Mouse (Mus musculus) hindbrain, embryonic 14.5 days (tissue): ENCODE measurements at regions not wholly inside any gene's neighbourhood (a gene's known extent, or its start where the extent isn't known, plus 50 kb on each side); places are given as distances from the start of the nearest gene placed in this dataset.

Experiments used
- ATAC-seq: fragments of 200-750 bp; cut with Nextera tagmentation; 2 replicates; pipeline ENCODE4 v1.8.0; 2017; ENCODE audit warnings: moderate number of reproducible peaks, mild to moderate bottlenecking, moderate TSS enrichment, moderate library complexity; ENCODE audit not compliant: low FRiP score
- DNase-seq: peaks from one replicate; pipeline ENCODE4 v3.0.0-alpha.2; 2015; ENCODE audit warnings: low spot score
- H3K27ac ChIP-seq: fragments of 300-500 bp; sonication (generic); 2 replicates; pipeline ENCODE4 v1.5.1; 2014; ENCODE audit warnings: mild to moderate bottlenecking, moderate library complexity
- H3K27me3 ChIP-seq: fragments of 300-500 bp; sonication (generic); 2 replicates; pipeline ENCODE4 v1.6.1; 2014; ENCODE audit warnings: mild to moderate bottlenecking, low read length, mixed read lengths; ENCODE audit not compliant: control insufficient read depth, insufficient read depth
- H3K36me3 ChIP-seq: fragments of 300-500 bp; sonication (generic); replicated peaks from 2 replicates; pipeline ENCODE4 v1.6.1; 2014; ENCODE audit not compliant: control insufficient read depth, insufficient read depth
- H3K4me1 ChIP-seq: fragments of 300-500 bp; sonication (generic); replicated peaks from 2 replicates; pipeline ENCODE4 v1.6.1; 2014; ENCODE audit warnings: antibody characterized with exemption, low read length, mixed read lengths; ENCODE audit not compliant: control insufficient read depth, insufficient read depth
- H3K4me2 ChIP-seq: fragments of 300-500 bp; sonication (generic); replicated peaks from 2 replicates; pipeline ENCODE4 v1.6.1; 2014; ENCODE audit warnings: mild to moderate bottlenecking, moderate library complexity
- H3K4me3 ChIP-seq: fragments of 300-500 bp; sonication (generic); replicated peaks from 2 replicates; pipeline ENCODE4 v1.5.1; 2014; ENCODE audit warnings: mild to moderate bottlenecking, low read length
- H3K9ac ChIP-seq: fragments of 300-500 bp; sonication (generic); 2 replicates; pipeline ENCODE4 v1.6.1; 2014
- H3K9me3 ChIP-seq: fragments of 300-500 bp; sonication (generic); 2 replicates; pipeline ENCODE4 v1.6.1; 2016; ENCODE audit warnings: low read length; ENCODE audit not compliant: control insufficient read depth
- WGBS: fragments of 180-500 bp; shearing (Covaris S2); extraction: QIAGEN DNeasy Blood & Tissue Kit; methylation state at CpG from one replicate; pipeline ENCODE4 v1.1.7; 2014; 5-methylcytosine and 5-hydroxymethylcytosine counted together

DNA sequence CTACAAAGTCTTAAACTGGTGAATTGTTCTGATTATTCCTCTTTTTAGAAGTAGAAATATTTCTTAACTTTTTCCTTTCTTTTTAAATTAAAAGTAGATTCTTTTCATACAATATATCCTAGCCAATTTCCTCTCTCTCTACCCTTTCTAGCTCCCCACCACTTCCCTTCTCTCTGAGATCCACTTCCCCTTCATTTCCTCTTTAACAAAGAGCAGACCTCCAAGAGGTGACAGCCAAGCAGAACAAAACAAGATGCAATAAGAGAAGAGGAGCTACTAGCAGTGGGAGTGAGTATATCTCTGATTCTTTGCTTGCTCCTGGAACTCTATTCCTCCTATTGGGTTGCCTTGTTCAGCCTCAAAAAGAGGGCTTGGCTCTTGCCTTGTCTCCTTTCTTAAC is 203.7 kb downstream of the Gm9733 start:
- no peak for ATAC-seq

DNA sequence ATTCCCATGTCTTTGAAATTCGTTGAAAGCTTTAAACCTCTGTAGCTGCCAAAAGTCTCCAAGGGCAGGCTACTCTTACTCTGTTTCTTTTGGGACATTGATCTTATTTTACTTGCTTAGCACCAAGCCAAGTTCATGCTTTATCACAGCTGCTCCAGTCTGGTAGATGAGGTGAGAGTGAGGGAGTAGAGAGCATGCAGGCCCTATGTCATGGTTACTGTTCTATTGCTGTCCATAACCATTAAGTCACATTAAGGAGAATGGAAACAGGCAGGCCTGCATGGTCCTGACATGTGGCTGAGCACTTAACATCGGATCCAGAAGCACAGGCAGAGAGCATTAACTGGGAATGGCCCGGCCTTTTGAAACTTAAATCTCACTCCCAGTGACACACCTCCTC is 203.1 kb downstream of the Gm9733 start:
- no peak for ATAC-seq
- WGBS = 85% methylated on average over 3 of the region's 3 CpGs
- H3K36me3 ChIP-seq = no peaks in the 10 kb centered on the region

More for the DNA sequence above, 203.7 kb downstream of the Gm9733 start:
- DNase-seq = no peak
- H3K9ac ChIP-seq = no peak overlapping the region
- no peak overlapping the region for H3K4me2 ChIP-seq
- no peak overlapping the region for H3K4me3 ChIP-seq
- H3K36me3 ChIP-seq = no peaks in the 10 kb centered on the region
- no peaks in the 10 kb centered on the region for H3K4me1 ChIP-seq
- H3K27me3 ChIP-seq = no peaks in the 10 kb centered on the region
- H3K27ac ChIP-seq = no peak overlapping the region
- H3K9me3 ChIP-seq = no peaks in the 10 kb centered on the region

DNA sequence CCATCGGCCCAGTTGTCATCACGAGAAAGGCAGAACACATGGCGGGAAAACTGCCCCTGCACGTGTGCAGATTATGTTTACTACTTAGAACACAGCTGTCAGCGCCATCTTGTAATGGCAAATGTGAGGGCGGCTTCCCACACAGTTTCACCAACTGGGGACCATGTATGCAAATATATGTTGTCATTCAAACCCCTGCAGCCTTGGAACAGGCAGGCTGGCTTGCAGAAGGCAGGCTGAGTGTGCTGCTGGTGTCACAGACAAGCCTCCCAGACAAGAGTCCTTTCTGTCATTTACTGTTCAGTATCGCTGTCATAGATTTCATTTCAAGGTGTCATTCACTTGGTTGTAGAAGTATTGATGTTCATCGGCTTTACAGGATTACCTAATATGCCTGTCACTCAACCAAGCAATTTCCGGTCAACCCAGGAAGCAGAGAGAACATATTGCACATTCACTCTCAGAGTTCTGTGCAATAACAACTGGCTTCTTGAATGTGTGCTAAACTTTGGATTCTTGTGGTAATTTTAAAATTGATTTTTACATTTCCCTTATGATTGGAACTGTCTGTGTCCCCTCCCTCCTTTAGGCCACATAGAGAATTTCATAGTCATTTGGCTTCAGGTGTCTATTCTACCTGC is 202.3 kb downstream of the Gm9733 start:
- H3K4me2 ChIP-seq = no peak overlapping the region
- H3K9me3 ChIP-seq = no peaks in the 10 kb centered on the region
- H3K4me1 ChIP-seq = no peaks in the 10 kb centered on the region
- no peaks in the 10 kb centered on the region for H3K36me3 ChIP-seq
- DNase-seq = no peak
- no peaks in the 10 kb centered on the region for H3K27me3 ChIP-seq
- 80% methylated on average over 9 of the region's 9 CpGs for WGBS
- no peak overlapping the region for H3K27ac ChIP-seq
- H3K9ac ChIP-seq = no peak overlapping the region
- ATAC-seq = no peak
- H3K4me3 ChIP-seq = no peak overlapping the region

More for the DNA sequence above, 203.1 kb downstream of the Gm9733 start:
- DNase-seq = no peak
- H3K4me2 ChIP-seq = no peak overlapping the region
- no peaks in the 10 kb centered on the region for H3K27me3 ChIP-seq
- H3K4me1 ChIP-seq = no peaks in the 10 kb centered on the region
- H3K27ac ChIP-seq = no peak overlapping the region
- H3K9me3 ChIP-seq = no peaks in the 10 kb centered on the region
- no peak overlapping the region for H3K4me3 ChIP-seq
- H3K9ac ChIP-seq = no peak overlapping the region

GRCm38 (mm10) chr3:15132136-15132535 is 200.0 kb downstream of the Gm9733 start:
- Histone ChIP-seq H3K4me3 (no peak overlapping the region), H3K36me3 (no peaks in the 10 kb centered on the region), H3K9ac (no peak overlapping the region), H3K27ac (no peak overlapping the region), H3K9me3 (no peaks in the 10 kb centered on the region), H3K27me3 (no peaks in the 10 kb centered on the region), H3K4me1 (no peaks in the 10 kb centered on the region), H3K4me2 (no peak overlapping the region)
- ATAC-seq (no peak), DNase-seq (no peak)
- WGBS = 71% methylated on average over 5 of the region's 5 CpGs

- Histone ChIP-seq H3K27ac (no peak overlapping the region), H3K9me3 (no peaks in the 10 kb centered on the region), H3K27me3 (no peaks in the 10 kb centered on the region), H3K4me1 (no peaks in the 10 kb centered on the region), H3K4me3 (no peak overlapping the region), H3K36me3 (no peaks in the 10 kb centered on the region), H3K4me2 (no peak overlapping the region), H3K9ac (no peak overlapping the region)
- WGBS = 93% methylated on average over 1 of the region's 1 CpGs
- ATAC-seq = no peak
- peak; percentile 16 for DNase-seq
Measured at GRCm38 (mm10) chr3:15139550-15139949, 192.6 kb downstream of the Gm9733 start.

DNA sequence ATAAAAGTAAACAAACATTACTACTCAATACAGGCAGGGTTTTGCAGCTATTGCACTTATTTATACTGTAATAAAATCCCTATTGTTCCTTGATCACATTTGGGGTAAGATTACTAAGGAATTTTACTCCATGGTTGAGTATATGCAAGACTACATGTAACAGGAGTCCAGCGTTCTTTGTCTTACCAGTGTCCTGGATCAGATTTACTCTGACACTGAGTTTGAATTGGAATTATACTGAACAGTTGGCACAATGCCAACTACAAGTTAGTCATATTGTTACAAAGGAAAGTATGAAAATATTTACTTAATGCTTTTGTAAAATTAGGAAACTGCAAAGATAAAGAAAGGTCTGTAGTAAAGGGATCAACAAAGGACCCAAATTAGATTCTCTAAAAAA is 178.4 kb downstream of the Gm9733 start:
- Histone ChIP-seq H3K36me3 (no peaks in the 10 kb centered on the region), H3K4me1 (no peaks in the 10 kb centered on the region), H3K27ac (no peak overlapping the region), H3K9ac (no peak overlapping the region), H3K9me3 (no peaks in the 10 kb centered on the region), H3K4me3 (no peak overlapping the region), H3K27me3 (no peaks in the 10 kb centered on the region), H3K4me2 (no peak overlapping the region)
- 67% methylated on average over 1 of the region's 1 CpGs for WGBS
- DNase-seq = no peak
- ATAC-seq = no peak

GRCm38 (mm10) chr3:15154153-15154552 is 177.9 kb downstream of the Gm9733 start:
- Histone ChIP-seq H3K4me3 (no peak overlapping the region), H3K27ac (no peak overlapping the region), H3K9me3 (no peaks in the 10 kb centered on the region), H3K9ac (no peak overlapping the region), H3K36me3 (no peaks in the 10 kb centered on the region), H3K27me3 (no peaks in the 10 kb centered on the region), H3K4me2 (no peak overlapping the region), H3K4me1 (no peaks in the 10 kb centered on the region)
- ATAC-seq (peak; percentile 68), DNase-seq (peak; percentile 67)
- 83% methylated on average over 3 of the region's 3 CpGs for WGBS

GRCm38 (mm10) chr3:15156681-15157080 is 175.4 kb downstream of the Gm9733 start:
- H3K4me3 ChIP-seq = no peak overlapping the region
- no peak overlapping the region for H3K9ac ChIP-seq
- H3K4me2 ChIP-seq = no peak overlapping the region
- DNase-seq (no peak), ATAC-seq (no peak)
- WGBS = 69% methylated on average over 4 of the region's 4 CpGs
- no peaks in the 10 kb centered on the region for H3K9me3 ChIP-seq
- no peaks in the 10 kb centered on the region for H3K27me3 ChIP-seq
- H3K4me1 ChIP-seq = no peaks in the 10 kb centered on the region
- H3K36me3 ChIP-seq = no peaks in the 10 kb centered on the region
- H3K27ac ChIP-seq = no peak overlapping the region

- Histone ChIP-seq H3K9me3 (no peaks in the 10 kb centered on the region), H3K36me3 (no peaks in the 10 kb centered on the region), H3K27ac (no peak overlapping the region), H3K9ac (no peak overlapping the region), H3K27me3 (no peaks in the 10 kb centered on the region), H3K4me2 (no peak overlapping the region), H3K4me3 (no peak overlapping the region), H3K4me1 (no peaks in the 10 kb centered on the region)
- DNase-seq (no peak), ATAC-seq (no peak)
- 100% methylated on average over 1 of the region's 1 CpGs for WGBS
Measured at GRCm38 (mm10) chr3:15157842-15158241, 174.3 kb downstream of the Gm9733 start.

- Histone ChIP-seq H3K36me3 (no peaks in the 10 kb centered on the region), H3K4me1 (no peaks in the 10 kb centered on the region), H3K27ac (no peak overlapping the region), H3K9ac (no peak overlapping the region), H3K9me3 (no peaks in the 10 kb centered on the region), H3K4me2 (no peak overlapping the region), H3K4me3 (no peak overlapping the region), H3K27me3 (no peaks in the 10 kb centered on the region)
- DNase-seq (no peak), ATAC-seq (no peak)
- WGBS = 90% methylated on average over 8 of the region's 8 CpGs
Measured at GRCm38 (mm10) chr3:15158926-15159325, 173.2 kb downstream of the Gm9733 start.
